Mouse (Mus musculus) bone marrow macrophage, adult 2 months (primary cell): ENCODE data around the gene Fpgs.

Source experiments
- CTCF ChIP-seq: IDR thresholded peaks from 2 replicates; pipeline ENCODE4 v1.5.1; 2012; ENCODE audit warnings: low read depth, mild to moderate bottlenecking, low read length, moderate library complexity
- POLR2A ChIP-seq: IDR thresholded peaks from 2 replicates; pipeline ENCODE4 v1.6.1; 2012; ENCODE audit warnings: mild to moderate bottlenecking, low read depth, low read length, borderline replicate concordance

GRCm38 (mm10) chr2:32684681-32685428 is 19.1 kb downstream of the Fpgs start:
- TF ChIP-seq POLR2A = no peak
- TF ChIP-seq CTCF = no peak
